Mouse (Mus musculus): ENCODE measurements around the gene Olfr509.
"Not testable (repeated sequence)": the region's sequence is repeated elsewhere in the genome, so short reads cannot be mapped to it uniquely, and the experiment has no call there.

The Olfr509 gene

GRCm38 (mm10) chr7:108651806-108652205 lies at the start of gene Olfr509:
Gene Olfr509 (minus strand): TSS chr7:108651906.
- Histone ChIP-seq H3K9me3 (ENCODE audit: low read length) (peaks cover 6% of the 10 kb centered on the region; the same call in 1 of the 2 replicates), H3K27me3 (ENCODE audit: insufficient read depth, low read length) (no peaks in the 10 kb centered on the region), H3K36me3 (ENCODE audit: insufficient read depth, low read length) (no peaks in the 10 kb centered on the region), H3K4me3 (replicated peaks; ENCODE audit: low read length) (no peak within 1 kb of the TSS), H3K4me1 (replicated peaks; ENCODE audit: low read depth, low read length) (no peaks in the 10 kb centered on the region)
- TF ChIP-seq CTCF (conservative IDR thresholded peaks at IDR 0.05; ENCODE audit: low read length) = no peak
- no peak for TF ChIP-seq POU5F1 (IDR thresholded peaks at IDR 0.05; ENCODE audit: borderline replicate concordance, low read length)
- no peak for TF ChIP-seq NANOG (IDR thresholded peaks at IDR 0.05; ENCODE audit: borderline replicate concordance, low read length)

GRCm38 (mm10) chr7:108678886-108679285 lies 27.2 kb upstream of the Olfr509 start:
- H3K36me3 ChIP-seq (ENCODE audit: insufficient read depth, low read length) = no peaks in the 10 kb centered on the region
- peaks cover 48% of the 10 kb centered on the region for H3K9me3 ChIP-seq (ENCODE audit: low read length)
- peak overlapping the region; percentile 23 for H3K4me3 ChIP-seq (replicated peaks; ENCODE audit: low read length)
- no peaks in the 10 kb centered on the region for H3K27me3 ChIP-seq (ENCODE audit: insufficient read depth, low read length)
- no peak for TF ChIP-seq CTCF (conservative IDR thresholded peaks at IDR 0.05; ENCODE audit: low read length)
- peaks cover 19% of the 10 kb centered on the region for H3K4me1 ChIP-seq (replicated peaks; ENCODE audit: low read depth, low read length)

GRCm38 (mm10) chr7:108671058-108671457 lies 19.4 kb upstream of the Olfr509 start:
- peaks cover 4% of the 10 kb centered on the region for H3K36me3 ChIP-seq (ENCODE audit: insufficient read depth, low read length)
- H3K4me1 ChIP-seq (replicated peaks; ENCODE audit: low read depth, low read length) = no peaks in the 10 kb centered on the region
- no peaks in the 10 kb centered on the region for H3K27me3 ChIP-seq (ENCODE audit: insufficient read depth, low read length)
- peaks cover 63% of the 10 kb centered on the region for H3K9me3 ChIP-seq (ENCODE audit: low read length)
- H3K4me3 ChIP-seq (replicated peaks; ENCODE audit: low read length) = no peak overlapping the region
- TF ChIP-seq NANOG (IDR thresholded peaks at IDR 0.05; ENCODE audit: borderline replicate concordance, low read length) (no peak), CTCF (conservative IDR thresholded peaks at IDR 0.05; ENCODE audit: low read length) (no peak), POU5F1 (IDR thresholded peaks at IDR 0.05; ENCODE audit: borderline replicate concordance, low read length) (no peak)

GRCm38 (mm10) chr7:108666118-108666517 lies 14.4 kb upstream of the Olfr509 start, which contains the start of gene Olfr510:
Gene Olfr510 (plus strand): TSS chr7:108666418.
- Histone ChIP-seq H3K36me3 (ENCODE audit: insufficient read depth, low read length) (peaks cover 2% of the 10 kb centered on the region), H3K27me3 (ENCODE audit: insufficient read depth, low read length) (no peaks in the 10 kb centered on the region), H3K4me3 (replicated peaks; ENCODE audit: low read length) (no peak within 1 kb of the TSS), H3K9me3 (ENCODE audit: low read length) (peaks cover 16% of the 10 kb centered on the region), H3K4me1 (replicated peaks; ENCODE audit: low read depth, low read length) (peaks cover 12% of the 10 kb centered on the region)
- no peak for TF ChIP-seq NANOG (IDR thresholded peaks at IDR 0.05; ENCODE audit: borderline replicate concordance, low read length)
- TF ChIP-seq CTCF (conservative IDR thresholded peaks at IDR 0.05; ENCODE audit: low read length) = no peak
- no peak for TF ChIP-seq POU5F1 (IDR thresholded peaks at IDR 0.05; ENCODE audit: borderline replicate concordance, low read length)

GRCm38 (mm10) chr7:108662419-108662818 lies 10.7 kb upstream of the Olfr509 start:
- Histone ChIP-seq H3K9me3 (ENCODE audit: low read length) (peaks cover 9% of the 10 kb centered on the region), H3K4me1 (replicated peaks; ENCODE audit: low read depth, low read length) (peaks cover 12% of the 10 kb centered on the region)

GRCm38 (mm10) chr7:108629694-108630093 lies 22.0 kb downstream of the Olfr509 start, which contains the start of gene Olfr508:
Gene Olfr508 (plus strand): TSS chr7:108629994.
- Histone ChIP-seq H3K4me3 (replicated peaks; ENCODE audit: low read length) (no peak within 1 kb of the TSS), H3K4me1 (replicated peaks; ENCODE audit: low read depth, low read length) (no peaks in the 10 kb centered on the region), H3K9me3 (ENCODE audit: low read length) (peaks cover 13% of the 10 kb centered on the region), H3K36me3 (ENCODE audit: insufficient read depth, low read length) (no peaks in the 10 kb centered on the region), H3K27me3 (ENCODE audit: insufficient read depth, low read length) (no peaks in the 10 kb centered on the region)
- no peak for TF ChIP-seq POU5F1 (IDR thresholded peaks at IDR 0.05; ENCODE audit: borderline replicate concordance, low read length)
- TF ChIP-seq CTCF (conservative IDR thresholded peaks at IDR 0.05; ENCODE audit: low read length) = no peak
- no peak for TF ChIP-seq NANOG (IDR thresholded peaks at IDR 0.05; ENCODE audit: borderline replicate concordance, low read length)

More at GRCm38 (mm10) chr7:108662419-108662818, 10.7 kb upstream of the Olfr509 start:
- TF ChIP-seq NANOG (IDR thresholded peaks at IDR 0.05; ENCODE audit: borderline replicate concordance, low read length) (peak; percentile 97), POU5F1 (IDR thresholded peaks at IDR 0.05; ENCODE audit: borderline replicate concordance, low read length) (no peak)
- no peaks in the 10 kb centered on the region for H3K27me3 ChIP-seq (ENCODE audit: insufficient read depth, low read length)
- no peak overlapping the region for H3K4me3 ChIP-seq (replicated peaks; ENCODE audit: low read length)
- peaks cover 4% of the 10 kb centered on the region for H3K36me3 ChIP-seq (ENCODE audit: insufficient read depth, low read length)

GRCm38 (mm10) chr7:108621514-108621913 lies 30.2 kb downstream of the Olfr509 start, which contains the start of gene Olfr507:
Gene Olfr507 (plus strand): TSS chr7:108621814.
- Histone ChIP-seq H3K36me3 (ENCODE audit: insufficient read depth, low read length) (no peaks in the 10 kb centered on the region), H3K9me3 (ENCODE audit: low read length) (peaks cover 11% of the 10 kb centered on the region), H3K4me1 (replicated peaks; ENCODE audit: low read depth, low read length) (peaks cover 7% of the 10 kb centered on the region; the same call in 1 of the 2 replicates), H3K4me3 (replicated peaks; ENCODE audit: low read length) (no peak within 1 kb of the TSS), H3K27me3 (ENCODE audit: insufficient read depth, low read length) (no peaks in the 10 kb centered on the region)
- no peak for TF ChIP-seq CTCF (conservative IDR thresholded peaks at IDR 0.05; ENCODE audit: low read length)
- no peak for TF ChIP-seq NANOG (IDR thresholded peaks at IDR 0.05; ENCODE audit: borderline replicate concordance, low read length)
- no peak for TF ChIP-seq POU5F1 (IDR thresholded peaks at IDR 0.05; ENCODE audit: borderline replicate concordance, low read length)

- not testable (repeated sequence) for H3K4me1 ChIP-seq (replicated peaks; ENCODE audit: low read depth, low read length); H3K27me3 ChIP-seq (ENCODE audit: insufficient read depth, low read length); H3K36me3 ChIP-seq (ENCODE audit: insufficient read depth, low read length); H3K4me3 ChIP-seq (replicated peaks; ENCODE audit: low read length)
- TF ChIP-seq NANOG (IDR thresholded peaks at IDR 0.05; ENCODE audit: borderline replicate concordance, low read length) = peak; percentile 48; the same call in 1 of the 2 replicates
- peaks cover 32% of the 10 kb centered on the region for H3K9me3 ChIP-seq (ENCODE audit: low read length)
Measured at GRCm38 (mm10) chr7:108616781-108617180, 34.9 kb downstream of the Olfr509 start.

- peaks cover 3% of the 10 kb centered on the region for H3K36me3 ChIP-seq (ENCODE audit: insufficient read depth, low read length)
- H3K4me3 ChIP-seq (replicated peaks; ENCODE audit: low read length) = no peak overlapping the region
- peaks cover 10% of the 10 kb centered on the region; the same call in 1 of the 2 replicates for H3K4me1 ChIP-seq (replicated peaks; ENCODE audit: low read depth, low read length)
- TF ChIP-seq NANOG (IDR thresholded peaks at IDR 0.05; ENCODE audit: borderline replicate concordance, low read length) = peak; percentile 79
- no peak for TF ChIP-seq POU5F1 (IDR thresholded peaks at IDR 0.05; ENCODE audit: borderline replicate concordance, low read length)
- H3K27me3 ChIP-seq (ENCODE audit: insufficient read depth, low read length) = no peaks in the 10 kb centered on the region
- H3K9me3 ChIP-seq (ENCODE audit: low read length) = peaks cover 32% of the 10 kb centered on the region
Measured at GRCm38 (mm10) chr7:108614110-108614509, 37.6 kb downstream of the Olfr509 start.
